Mouse (Mus musculus) lung, postnatal 0 days (tissue): ENCODE results near the gene Hs6st3. TPM values are rescaled to one million over a fixed set of nuclear protein-coding genes. Genes with fewer than 3 reads are reported as not detected.

Experiments used
- ATAC-seq: fragments of 200-750 bp; cut with Nextera tagmentation; 2 replicates; pipeline ENCODE4 v1.8.0; 2017; ENCODE audit warnings: moderate library complexity
- DNase-seq: peaks from one replicate; pipeline ENCODE4 v3.0.0-alpha.2; 2016; ENCODE audit warnings: low spot score
- H3K27ac ChIP-seq: fragments of 300-500 bp; sonication (generic); 2 replicates; pipeline ENCODE4 v1.5.1; 2014; ENCODE audit warnings: antibody characterized with exemption, mild to moderate bottlenecking, low read length, mixed read lengths
- H3K27me3 ChIP-seq: fragments of 300-500 bp; sonication (generic); replicated peaks from 2 replicates; pipeline ENCODE4 v1.6.1; 2014; ENCODE audit warnings: low read length, mixed read lengths; ENCODE audit not compliant: insufficient read depth
- H3K36me3 ChIP-seq: fragments of 300-500 bp; sonication (generic); 2 replicates; pipeline ENCODE4 v1.6.1; 2014; ENCODE audit warnings: low read length, mixed read lengths; ENCODE audit not compliant: insufficient read depth
- H3K4me1 ChIP-seq: fragments of 300-500 bp; sonication (generic); 2 replicates; pipeline ENCODE4 v1.6.1; 2014; ENCODE audit warnings: antibody characterized with exemption, low read depth, low read length, mixed read lengths; ENCODE audit not compliant: insufficient read depth
- H3K4me2 ChIP-seq: fragments of 300-500 bp; sonication (generic); replicated peaks from 2 replicates; pipeline ENCODE4 v1.6.1; 2014; ENCODE audit warnings: low read depth, mild to moderate bottlenecking, low read length, moderate library complexity, mixed read lengths
- H3K4me3 ChIP-seq: fragments of 300-500 bp; sonication (generic); 2 replicates; pipeline ENCODE4 v1.5.1; 2014; ENCODE audit warnings: low read depth, low read length
- H3K9ac ChIP-seq: fragments of 300-500 bp; sonication (generic); replicated peaks from 2 replicates; pipeline ENCODE4 v1.6.1; 2014; ENCODE audit warnings: low read depth, mild to moderate bottlenecking
- H3K9me3 ChIP-seq: fragments of 300-500 bp; sonication (generic); 2 replicates; pipeline ENCODE4 v1.6.1; 2016; ENCODE audit warnings: low read length, mixed read lengths
- CTCF ChIP-seq: IDR thresholded peaks from 2 replicates; pipeline ENCODE4 v1.5.1; 2016; ENCODE audit warnings: antibody characterized with exemption, mild to moderate bottlenecking
- EP300 ChIP-seq: IDR thresholded peaks from 2 replicates; pipeline ENCODE4 v1.6.1; 2016; ENCODE audit warnings: antibody characterized with exemption, mild to moderate bottlenecking, control low read depth
- WGBS: fragments of 180-500 bp; shearing (Covaris S2); extraction: QIAGEN DNeasy Blood & Tissue Kit; methylation state at CpG from one replicate; pipeline ENCODE4 v1.1.7; 2014; 5-methylcytosine and 5-hydroxymethylcytosine counted together
- polyA plus RNA-seq: library from polyadenylated mRNA; unstranded; fragments of >200 nt; fragmentation: Nextera tagmentation; extraction: Ambion mirVana; gene quantifications from 2 replicates; pipeline ENCODE4 v1.2.1, GENCODE M21; 2015

The Hs6st3 gene
- polyA plus RNA-seq, 1 experiment from 2014 or later, result 0.66 TPM

- no peak for DNase-seq
- Histone ChIP-seq H3K9ac (no peak overlapping the region), H3K4me1 (no peaks in the 10 kb centered on the region), H3K9me3 (no peaks in the 10 kb centered on the region), H3K27me3 (no peaks in the 10 kb centered on the region), H3K27ac (no peak overlapping the region), H3K4me3 (no peak overlapping the region), H3K4me2 (no peak overlapping the region), H3K36me3 (no peaks in the 10 kb centered on the region)
- TF ChIP-seq EP300, result no peak
- TF ChIP-seq CTCF, result no peak
- ATAC-seq, result no peak
- 58% methylated on average over 4 of the region's 4 CpGs for WGBS
Observed at GRCm38 (mm10) chr14:119772040-119772439, 633.9 kb downstream of the Hs6st3 start.

DNA sequence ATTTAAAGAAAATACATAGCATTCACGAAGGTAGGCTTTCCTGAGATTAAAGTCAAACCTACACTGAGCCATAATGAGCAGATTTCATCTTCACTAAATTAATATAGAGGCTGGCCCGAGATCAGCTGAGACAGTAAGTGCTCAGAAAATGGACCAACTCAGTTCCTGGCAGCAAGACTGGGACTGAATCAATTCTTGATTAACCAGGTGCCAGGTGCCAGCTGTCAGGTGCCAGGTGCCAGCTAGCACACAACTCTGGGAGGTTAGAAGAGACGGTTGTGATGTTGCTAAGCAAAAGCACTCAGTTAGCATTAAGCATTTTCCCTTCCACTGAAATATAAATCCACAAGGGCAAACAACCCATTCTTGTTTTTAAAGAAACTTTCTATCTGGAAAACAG lies 638.1 kb downstream of the Hs6st3 start:
- no peak overlapping the region for H3K27ac ChIP-seq
- no peaks in the 10 kb centered on the region for H3K27me3 ChIP-seq
- no peak for ATAC-seq
- no peak overlapping the region for H3K4me2 ChIP-seq
- H3K4me1 ChIP-seq, result no peaks in the 10 kb centered on the region
- DNase-seq, result no peak
- WGBS, result 71% methylated on average over 3 of the region's 3 CpGs
- no peaks in the 10 kb centered on the region for H3K9me3 ChIP-seq
- H3K9ac ChIP-seq, result no peak overlapping the region
- no peaks in the 10 kb centered on the region for H3K36me3 ChIP-seq
- no peak for TF ChIP-seq CTCF
- TF ChIP-seq EP300, result no peak
- no peak overlapping the region for H3K4me3 ChIP-seq

- ATAC-seq, result 0 out of 2 replicates have a peak, but pooled peaks have one; percentile 44
Observed at GRCm38 (mm10) chr14:119779982-119780588, 641.9 kb downstream of the Hs6st3 start.

GRCm38 (mm10) chr14:119781111-119781510 lies 643.0 kb downstream of the Hs6st3 start:
- Histone ChIP-seq H3K27ac (no peak overlapping the region), H3K4me1 (no peaks in the 10 kb centered on the region), H3K4me3 (no peak overlapping the region), H3K9me3 (no peaks in the 10 kb centered on the region), H3K4me2 (no peak overlapping the region), H3K9ac (no peak overlapping the region), H3K27me3 (no peaks in the 10 kb centered on the region), H3K36me3 (no peaks in the 10 kb centered on the region)
- no peak for DNase-seq
- ATAC-seq, result no peak
- 84% methylated on average over 1 of the region's 1 CpGs for WGBS
- TF ChIP-seq EP300 (no peak), CTCF (no peak)

More at GRCm38 (mm10) chr14:119779982-119780588, 641.9 kb downstream of the Hs6st3 start:
- 61% methylated on average over 12 of the region's 12 CpGs for WGBS
- no peak overlapping the region for H3K4me2 ChIP-seq
- no peaks in the 10 kb centered on the region for H3K27me3 ChIP-seq
- no peak overlapping the region for H3K27ac ChIP-seq
- H3K36me3 ChIP-seq, result no peaks in the 10 kb centered on the region
- H3K4me3 ChIP-seq, result no peak overlapping the region
- no peak for TF ChIP-seq CTCF
- TF ChIP-seq EP300, result no peak
- H3K9ac ChIP-seq, result no peak overlapping the region
- peak; percentile 67 for DNase-seq
- no peaks in the 10 kb centered on the region for H3K9me3 ChIP-seq
- no peaks in the 10 kb centered on the region for H3K4me1 ChIP-seq

DNA sequence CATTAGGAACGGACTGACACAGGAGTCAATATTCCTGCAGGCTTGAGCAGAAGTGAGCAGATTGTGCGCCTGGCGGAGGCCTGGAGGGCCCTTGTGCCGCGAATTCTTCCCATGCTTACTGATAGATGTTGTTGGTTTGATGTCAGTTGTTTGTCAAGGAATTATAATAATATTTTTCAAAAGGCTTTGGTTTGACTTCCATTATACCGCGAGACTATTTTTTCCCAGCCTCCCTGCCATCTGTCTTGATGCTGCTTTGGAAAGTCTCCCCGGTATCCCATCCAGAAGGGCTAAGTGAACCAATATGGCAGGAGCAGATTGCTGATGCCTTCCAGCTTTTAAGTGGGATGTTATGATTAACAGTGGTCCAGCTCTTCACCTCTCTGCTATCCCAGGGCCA lies 651.3 kb downstream of the Hs6st3 start:
- Histone ChIP-seq H3K9me3 (no peaks in the 10 kb centered on the region), H3K27ac (no peak overlapping the region), H3K4me1 (no peaks in the 10 kb centered on the region), H3K36me3 (no peaks in the 10 kb centered on the region), H3K9ac (no peak overlapping the region), H3K4me3 (no peak overlapping the region), H3K4me2 (no peak overlapping the region), H3K27me3 (no peaks in the 10 kb centered on the region)
- 92% methylated on average over 8 of the region's 8 CpGs for WGBS
- TF ChIP-seq CTCF (no peak), EP300 (no peak)
- DNase-seq (no peak), ATAC-seq (no peak)

DNA sequence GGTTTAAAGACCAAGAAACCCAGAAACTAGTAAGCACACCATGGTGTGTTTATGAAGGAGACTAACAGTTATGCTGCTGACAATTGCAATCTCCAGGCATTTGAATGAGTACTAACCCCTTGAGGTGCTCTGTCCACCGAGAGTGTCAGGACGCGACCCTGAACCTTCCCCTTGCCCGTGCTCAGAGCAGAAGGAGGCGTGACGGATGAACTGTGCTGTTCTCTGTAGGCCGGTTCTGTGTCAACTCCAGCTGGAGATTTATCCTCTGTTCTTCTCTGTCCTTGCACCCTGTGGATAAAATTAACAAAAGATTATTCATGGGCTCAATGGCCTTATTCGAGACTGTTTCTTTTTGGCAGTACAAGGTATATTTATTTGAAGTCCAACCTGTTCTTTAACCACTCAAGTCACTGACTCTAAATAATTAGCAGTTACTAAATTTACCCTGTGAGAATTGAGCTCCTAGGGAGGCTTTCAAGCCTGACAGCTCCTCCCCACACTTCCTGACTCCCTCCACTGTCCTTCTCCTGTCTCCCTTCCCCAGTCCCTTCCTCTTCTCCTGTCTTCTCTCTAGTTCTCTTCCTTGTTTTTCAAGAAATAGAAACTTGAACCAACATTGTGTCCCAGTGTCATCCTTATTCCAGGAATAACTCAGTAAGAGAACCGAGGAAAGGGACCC lies 659.2 kb downstream of the Hs6st3 start:
- TF ChIP-seq EP300 (no peak), CTCF (no peak)
- WGBS, result 35% methylated on average over 9 of the region's 9 CpGs
- ATAC-seq (no peak), DNase-seq (no peak)
- Histone ChIP-seq H3K9me3 (no peaks in the 10 kb centered on the region), H3K27me3 (no peaks in the 10 kb centered on the region), H3K9ac (no peak overlapping the region), H3K4me2 (no peak overlapping the region), H3K4me3 (no peak overlapping the region), H3K36me3 (no peaks in the 10 kb centered on the region), H3K4me1 (no peaks in the 10 kb centered on the region), H3K27ac (no peak overlapping the region)
